Mouse (Mus musculus) lung, adult 2 months (tissue): ENCODE measurements at regions not wholly inside any gene's neighbourhood (a gene's known extent, or its start where the extent isn't known, plus 50 kb on each side); places are given as distances from the start of the nearest gene placed in this dataset.

Experiments used
- CTCF ChIP-seq: fragments of 200-500 bp; IDR thresholded peaks from 2 replicates; pipeline ENCODE4 v1.5.1; 2011; ENCODE audit warnings: mild to moderate bottlenecking, low read length, control low read depth; ENCODE audit not compliant: insufficient read depth
- POLR2A ChIP-seq: fragments of 200-500 bp; IDR thresholded peaks from 2 replicates; pipeline ENCODE4 v1.6.1; 2011; ENCODE audit warnings: low read depth, mild to moderate bottlenecking, control low read depth, low read length, borderline replicate concordance; ENCODE audit errors: extremely low read depth

DNA sequence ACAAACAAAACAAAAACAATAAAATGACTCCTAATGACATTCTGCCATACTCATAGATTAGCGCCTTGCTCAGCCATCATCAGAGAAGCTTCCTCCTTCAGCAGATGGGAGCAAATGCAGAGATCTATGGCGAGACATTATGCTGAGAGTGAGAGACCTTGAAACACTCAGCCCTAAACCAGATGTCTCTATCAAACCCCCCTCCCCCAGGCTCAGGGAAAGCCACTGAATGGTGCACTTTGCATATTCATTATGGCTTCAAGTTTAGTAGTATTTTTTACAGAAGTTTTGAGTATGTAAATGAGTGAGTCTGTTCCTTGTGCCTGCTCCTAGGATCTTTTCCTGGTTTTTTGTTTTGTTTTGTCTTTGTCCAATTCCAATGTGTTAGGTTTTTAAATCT, 73.9 kb upstream of the Dapk1 start:
- TF ChIP-seq CTCF (no peak), POLR2A (no peak)
